Mouse (Mus musculus): Measurements from ENCODE around the gene Eps15l1. TPM values are rescaled to one million over a fixed set of nuclear protein-coding genes. Genes with fewer than 3 reads are reported as not detected.

Eps15l1 gene
- polyA plus RNA-seq, 1 experiment from 2014 or later = 71.2 TPM

Small RNA genes within 50 kb of the gene (microRNA-seq; reads per million reads assigned to microRNA genes)
- 3.0 reads per million, percentile 2 among the genes with 10 or more reads in this experiment for gene Mir7068

Other genes starting within 250 kb of the Eps15l1 start
- gene Hsh2d, start 231.8 kb downstream of the Eps15l1 start, polyA plus RNA-seq (2016; fragmentation: Nextera tagmentation; extraction: Ambion mirVana) = 0.07 TPM in 1 of 2 replicates, not detected in the other
- not detected in 2 replicates for gene Cib3, start 208.6 kb downstream of the Eps15l1 start, polyA plus RNA-seq (2016; fragmentation: Nextera tagmentation; extraction: Ambion mirVana)
- not detected in 2 replicates for gene Gm11034, start 207.8 kb downstream of the Eps15l1 start, polyA plus RNA-seq (2016; fragmentation: Nextera tagmentation; extraction: Ambion mirVana)
- gene Fam32a, start 201.7 kb downstream of the Eps15l1 start, polyA plus RNA-seq (2016; fragmentation: Nextera tagmentation; extraction: Ambion mirVana) = 75.2 and 83.1 TPM in 2 replicates
- gene Ap1m1, start 181.4 kb downstream of the Eps15l1 start, polyA plus RNA-seq (2016; fragmentation: Nextera tagmentation; extraction: Ambion mirVana) = 201 and 235 TPM in 2 replicates
- gene Gm10282, start 116.2 kb downstream of the Eps15l1 start, polyA plus RNA-seq (2016; fragmentation: Nextera tagmentation; extraction: Ambion mirVana) = 38.0 and 38.7 TPM in 2 replicates
- gene Klf2, start 102.4 kb downstream of the Eps15l1 start, polyA plus RNA-seq (2016; fragmentation: Nextera tagmentation; extraction: Ambion mirVana) = 4.0 and 4.1 TPM in 2 replicates
- 1.8 and 2.1 TPM in 2 replicates for gene Calr3, start 22.4 kb upstream of the Eps15l1 start, polyA plus RNA-seq (2016; fragmentation: Nextera tagmentation; extraction: Ambion mirVana)
- 16.5 and 16.9 TPM in 2 replicates for gene 1700030K09Rik, start 22.4 kb upstream of the Eps15l1 start, polyA plus RNA-seq (2016; fragmentation: Nextera tagmentation; extraction: Ambion mirVana)
- 96.8 and 105 TPM in 2 replicates for gene Cherp, start 53.8 kb upstream of the Eps15l1 start, polyA plus RNA-seq (2016; fragmentation: Nextera tagmentation; extraction: Ambion mirVana)
- gene Slc35e1, start 71.2 kb upstream of the Eps15l1 start, polyA plus RNA-seq (2016; fragmentation: Nextera tagmentation; extraction: Ambion mirVana) = 13.1 and 16.3 TPM in 2 replicates
- 19.0 and 19.9 TPM in 2 replicates for gene Med26, start 126.8 kb upstream of the Eps15l1 start, polyA plus RNA-seq (2016; fragmentation: Nextera tagmentation; extraction: Ambion mirVana)
- gene Smim7, start 149.6 kb upstream of the Eps15l1 start, polyA plus RNA-seq (2016; fragmentation: Nextera tagmentation; extraction: Ambion mirVana) = 126 and 127 TPM in 2 replicates
- 10.3 and 10.5 TPM in 2 replicates for gene Tmem38a, start 150.6 kb upstream of the Eps15l1 start, polyA plus RNA-seq (2016; fragmentation: Nextera tagmentation; extraction: Ambion mirVana)
- not detected in 2 replicates for gene Nwd1, start 225.3 kb upstream of the Eps15l1 start, polyA plus RNA-seq (2016; fragmentation: Nextera tagmentation; extraction: Ambion mirVana)

All from midbrain, embryonic 10.5 days (tissue).